Mouse (Mus musculus) left cerebral cortex, adult 2 months (tissue): Measurements from ENCODE around the gene Cadm2. TPM values are rescaled to one million over a fixed set of nuclear protein-coding genes. Genes with fewer than 3 reads are reported as not detected.

ENCODE experiments used
- DNase-seq, 2 experiments: peaks; one replicate each; pipeline ENCODE4 v3.0.0; 2021 to 2022; ENCODE audit warnings: low spot score in 2 of 2, mixed read lengths in 1 of 2; ENCODE audit errors: extremely low spot score in 1 of 2
- H3K27ac ChIP-seq: fragments of 200-600 bp; 2 replicates; pipeline ENCODE4 v1.8.1; 2022
- H3K4me3 ChIP-seq: fragments of 200-600 bp; 2 replicates; pipeline ENCODE4 v1.8.1; 2022
- CTCF ChIP-seq: fragments of 200-600 bp; IDR thresholded peaks from 2 replicates; pipeline ENCODE4 v1.8.1; 2022; ENCODE audit warnings: antibody characterized with exemption, mild to moderate bottlenecking, moderate library complexity
- intact Hi-C: fragments of 180-260 bp; cut with DNase I; formaldehyde crosslinking; loops from one replicate; pipeline ENCODE4 v1.15.1; 2025
- total RNA-seq, 2 experiments: library from RNA; stranded (reverse); gene quantifications; 2 replicates each; pipeline ENCODE4 v1.2.3; 2021

The Cadm2 gene
- total RNA-seq, 2 experiments from 2014 or later, result 230 to 245 TPM

GRCm38 (mm10) chr16:67106478-67107061 lies 514.1 kb downstream of the Cadm2 start:
- intact Hi-C loops, result no loop called here
- H3K27ac ChIP-seq, result no peak overlapping the region
- DNase-seq, result no peak
- no peak overlapping the region for H3K4me3 ChIP-seq
- TF ChIP-seq CTCF, result no peak

GRCm38 (mm10) chr16:67096706-67097105 lies 524.0 kb downstream of the Cadm2 start:
- peak overlapping the region; percentile 4; the same call in 1 of the 2 replicates for H3K27ac ChIP-seq
- no peak overlapping the region for H3K4me3 ChIP-seq
- intact Hi-C loops, result no loop called here
- DNase-seq, result peak in 1 of 2 experiments; percentile 16
- no peak for TF ChIP-seq CTCF

- DNase-seq, result no peak
- TF ChIP-seq CTCF, result no peak
- no peak overlapping the region for H3K4me3 ChIP-seq
- no peak overlapping the region for H3K27ac ChIP-seq
- intact Hi-C loops, result no loop called here
Measured at GRCm38 (mm10) chr16:67095916-67096315, 524.8 kb downstream of the Cadm2 start.

- DNase-seq, result peak; percentile 41 to 54
- intact Hi-C loops, result loop anchor here (5.0 kb wide), 2 partner anchors 528 to 688 kb away; no protein-coding TSS in a partner anchor
- no peak overlapping the region for H3K27ac ChIP-seq
- TF ChIP-seq CTCF, result peak; percentile 96
- no peak overlapping the region for H3K4me3 ChIP-seq
Measured at GRCm38 (mm10) chr16:67089747-67090146, 531.0 kb downstream of the Cadm2 start.

DNA sequence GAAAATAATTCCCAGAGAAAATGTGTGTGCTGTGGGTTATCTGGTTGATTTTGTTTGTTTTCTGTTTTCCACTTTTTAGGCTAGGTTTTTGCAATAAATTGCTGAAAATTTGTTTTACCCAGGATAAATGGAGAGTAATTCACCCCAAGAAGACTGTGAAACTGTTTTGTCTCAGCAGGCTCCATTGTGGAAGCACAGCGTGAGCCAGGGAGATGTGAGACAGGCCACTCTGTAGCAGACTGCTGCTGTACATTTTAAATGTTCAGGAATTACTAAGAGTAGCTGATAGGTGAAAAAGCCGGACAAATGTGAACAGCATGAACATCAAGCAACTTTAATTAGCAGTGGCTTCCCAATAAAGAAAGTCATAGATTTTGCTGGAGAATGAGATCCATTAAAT lies 541.4 kb downstream of the Cadm2 start:
- Histone ChIP-seq H3K4me3 (no peak overlapping the region), H3K27ac (no peak overlapping the region)
- DNase-seq, result no peak
- intact Hi-C loops, result no loop called here
- TF ChIP-seq CTCF, result no peak

- no peak for TF ChIP-seq CTCF
- no peak for DNase-seq
- Histone ChIP-seq H3K4me3 (no peak overlapping the region), H3K27ac (no peak overlapping the region)
- intact Hi-C loops, result no loop called here
Measured at GRCm38 (mm10) chr16:67076169-67076895, 544.4 kb downstream of the Cadm2 start.

GRCm38 (mm10) chr16:67068461-67068860 lies 552.2 kb downstream of the Cadm2 start:
- no peak overlapping the region for H3K4me3 ChIP-seq
- H3K27ac ChIP-seq, result no peak overlapping the region
- no peak for TF ChIP-seq CTCF
- intact Hi-C loops, result no loop called here
- no peak for DNase-seq

DNA sequence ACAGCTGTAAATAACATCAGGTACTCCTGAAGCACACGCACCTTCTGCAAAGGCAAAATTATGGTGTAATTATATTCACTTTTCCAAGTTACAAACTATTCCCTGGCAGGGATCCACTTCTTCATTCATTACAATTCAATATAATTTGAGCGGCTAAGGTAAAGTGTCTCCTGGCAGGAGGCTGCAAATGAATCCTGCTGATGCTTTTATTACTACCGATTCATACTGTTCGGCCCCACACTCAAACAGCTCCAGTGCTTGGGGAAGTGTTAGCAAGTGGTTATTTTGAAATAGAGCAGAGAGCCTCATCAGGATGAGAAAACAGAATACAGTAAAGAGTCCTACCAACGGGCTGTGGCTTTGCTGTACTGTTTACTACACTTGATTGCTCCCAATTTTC lies 589.8 kb downstream of the Cadm2 start:
- no peak for TF ChIP-seq CTCF
- no peak for DNase-seq
- Histone ChIP-seq H3K27ac (no peak overlapping the region), H3K4me3 (no peak overlapping the region)
- intact Hi-C loops, result no loop called here

DNA sequence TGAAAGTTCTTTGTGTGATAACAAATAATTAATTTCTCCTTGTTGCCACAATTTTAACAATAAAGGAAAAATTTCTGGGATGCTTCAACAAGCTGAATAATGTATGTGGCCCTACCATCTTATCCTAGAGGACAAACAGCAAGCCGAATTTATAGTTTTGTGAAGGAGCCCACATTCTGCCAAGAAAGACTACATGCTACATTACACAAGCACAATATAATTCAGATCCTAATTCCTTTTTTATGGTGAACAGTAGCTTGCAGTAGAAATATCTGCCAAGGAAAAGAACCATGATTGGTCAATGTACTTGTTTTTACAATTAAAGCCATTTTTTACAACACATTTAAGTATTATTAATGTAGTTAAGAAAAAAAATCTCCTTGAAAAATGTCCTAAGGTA lies 600.9 kb downstream of the Cadm2 start:
- TF ChIP-seq CTCF, result no peak
- intact Hi-C loops, result no loop called here
- Histone ChIP-seq H3K27ac (no peak overlapping the region), H3K4me3 (no peak overlapping the region)
- DNase-seq, result no peak

DNA sequence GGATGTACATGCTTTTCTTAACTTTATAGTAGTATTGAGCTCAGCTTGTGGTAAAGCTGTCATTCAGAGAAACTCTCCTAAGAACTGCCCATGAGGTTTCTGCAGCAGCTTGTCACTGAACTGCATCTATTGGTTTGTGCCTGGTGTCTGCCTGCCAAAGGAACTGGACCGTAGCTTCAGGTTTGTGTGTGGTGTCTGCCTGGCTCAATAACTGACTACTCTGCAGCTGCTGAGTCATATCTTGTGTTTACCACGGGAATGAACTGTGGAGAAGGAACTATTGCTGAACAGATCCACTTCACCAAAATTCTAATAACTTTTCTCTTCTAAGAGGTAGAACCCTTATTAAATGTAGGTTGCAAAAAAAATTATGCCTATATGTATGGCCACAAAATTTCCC lies 603.0 kb downstream of the Cadm2 start:
- DNase-seq, result no peak
- Histone ChIP-seq H3K4me3 (no peak overlapping the region), H3K27ac (no peak overlapping the region)
- no peak for TF ChIP-seq CTCF
- intact Hi-C loops, result no loop called here

GRCm38 (mm10) chr16:67003161-67003560 lies 617.5 kb downstream of the Cadm2 start:
- no peak overlapping the region for H3K4me3 ChIP-seq
- intact Hi-C loops, result no loop called here
- H3K27ac ChIP-seq, result no peak overlapping the region
- DNase-seq, result no peak
- no peak for TF ChIP-seq CTCF

DNA sequence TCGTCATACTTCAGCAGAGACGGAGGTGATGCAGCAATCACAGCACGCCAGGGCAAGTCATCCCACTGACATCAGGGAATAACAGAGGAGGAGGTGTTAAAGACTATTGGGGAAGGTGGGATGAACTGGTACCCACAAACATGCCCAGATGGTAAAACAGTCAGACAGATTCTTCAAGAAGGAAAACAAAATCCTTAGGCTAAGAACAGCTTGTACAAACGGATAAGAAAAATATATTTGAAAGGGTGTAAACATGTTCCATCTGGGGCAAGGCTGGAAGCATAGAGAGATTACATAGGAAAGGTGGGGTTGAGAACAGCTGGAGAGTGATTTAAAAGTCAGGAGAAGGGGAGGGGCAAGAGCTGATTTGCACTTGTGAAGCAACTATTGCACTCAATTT lies 619.0 kb downstream of the Cadm2 start:
- DNase-seq, result peak in 1 of 2 experiments; percentile 23
- no peak overlapping the region for H3K4me3 ChIP-seq
- H3K27ac ChIP-seq, result no peak overlapping the region; the same call in 1 of the 2 replicates
- intact Hi-C loops, result no loop called here
- TF ChIP-seq CTCF, result no peak

DNA sequence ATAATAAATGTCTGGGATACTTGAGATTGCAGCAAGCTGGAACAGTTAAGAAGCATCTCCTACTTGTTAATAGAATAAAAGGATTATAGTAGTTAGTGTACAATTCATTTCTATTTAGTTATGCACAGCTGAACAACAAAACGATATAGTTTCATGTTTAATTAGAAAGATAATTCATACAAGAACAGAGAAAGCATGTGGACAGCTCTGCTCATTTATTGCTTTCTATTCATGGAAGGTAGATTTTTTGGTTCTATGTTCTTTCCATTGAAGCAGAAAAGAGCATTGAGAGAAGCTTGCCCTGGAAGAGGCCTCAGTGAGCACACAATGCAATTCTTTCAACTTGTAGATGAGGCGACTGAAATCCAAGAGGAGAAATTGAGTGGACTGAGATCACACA lies 623.2 kb downstream of the Cadm2 start:
- H3K27ac ChIP-seq, result no peak overlapping the region; the same call in 1 of the 2 replicates
- intact Hi-C loops, result no loop called here

More for the DNA sequence above, 623.2 kb downstream of the Cadm2 start:
- TF ChIP-seq CTCF, result no peak
- H3K4me3 ChIP-seq, result no peak overlapping the region
- no peak for DNase-seq
